Mouse (Mus musculus): ENCODE results near the gene Hdac10. TPM values are rescaled to one million over a fixed set of nuclear protein-coding genes. Genes with fewer than 3 reads are reported as not detected.

Hdac10 gene
- polyA plus RNA-seq, 1 experiment from 2014 or later = 12.7 TPM

GRCm38 (mm10) chr15:89090662-89091061 is 37.8 kb downstream of the Hdac10 start:
- Histone ChIP-seq H3K9ac (no peak overlapping the region), H3K9me3 (replicated peaks) (no peaks in the 10 kb centered on the region), H3K4me2 (no peak overlapping the region)

GRCm38 (mm10) chr15:89089248-89090051 is 39.0 kb downstream of the Hdac10 start:
- ATAC-seq (ENCODE audit: insufficient number of reproducible peaks, low FRiP score) = peak; percentile 76
- Histone ChIP-seq H3K9ac (peak overlapping the region; percentile 96), H3K9me3 (replicated peaks) (no peaks in the 10 kb centered on the region), H3K4me3 (peak overlapping the region; percentile 93), H3K27ac (ENCODE audit: poor library complexity, severe bottlenecking) (peak overlapping the region; percentile 69; the same call in 1 of the 2 replicates), H3K4me2 (peak overlapping the region; percentile 99), H3K4me1 (replicated peaks) (peaks cover 19% of the 10 kb centered on the region), H3K36me3 (peaks cover 48% of the 10 kb centered on the region), H3K27me3 (replicated peaks) (no peaks in the 10 kb centered on the region)
- 2% methylated on average over 68 of the region's 68 CpGs for WGBS

More at GRCm38 (mm10) chr15:89090662-89091061, 37.8 kb downstream of the Hdac10 start:
- no peak overlapping the region for H3K4me3 ChIP-seq
- ATAC-seq (ENCODE audit: insufficient number of reproducible peaks, low FRiP score) = no peak
- no peaks in the 10 kb centered on the region for H3K27me3 ChIP-seq (replicated peaks)
- H3K27ac ChIP-seq (ENCODE audit: poor library complexity, severe bottlenecking) = no peak overlapping the region
- peaks cover 48% of the 10 kb centered on the region for H3K36me3 ChIP-seq
- 88% methylated on average over 4 of the region's 4 CpGs for WGBS
- peaks cover 19% of the 10 kb centered on the region for H3K4me1 ChIP-seq (replicated peaks)

- 3% methylated on average over 37 of the region's 38 CpGs for WGBS
- H3K4me3 ChIP-seq = peak within 1 kb of the TSS; percentile 93
- peak within 1 kb of the TSS; percentile 99 for H3K4me2 ChIP-seq
- H3K36me3 ChIP-seq = peaks cover 48% of the 10 kb centered on the region
- H3K27me3 ChIP-seq (replicated peaks) = no peaks in the 10 kb centered on the region
- ATAC-seq (ENCODE audit: insufficient number of reproducible peaks, low FRiP score) = peak; percentile 93
- H3K9me3 ChIP-seq (replicated peaks) = no peaks in the 10 kb centered on the region
- peaks cover 19% of the 10 kb centered on the region for H3K4me1 ChIP-seq (replicated peaks)
- H3K27ac ChIP-seq (ENCODE audit: poor library complexity, severe bottlenecking) = peak within 1 kb of the TSS; percentile 69
- H3K9ac ChIP-seq = peak within 1 kb of the TSS; percentile 96
These were observed 39.8 kb downstream of the Hdac10 start, which contains the start of gene Selenoo for GRCm38 (mm10) chr15:89088607-89089247. Gene Selenoo (plus strand): TSS chr15:89089084.

- no peak overlapping the region for H3K4me3 ChIP-seq
- no peaks in the 10 kb centered on the region for H3K9me3 ChIP-seq (replicated peaks)
- H3K4me1 ChIP-seq (replicated peaks) = peaks cover 13% of the 10 kb centered on the region
- no peak overlapping the region for H3K27ac ChIP-seq (ENCODE audit: poor library complexity, severe bottlenecking)
- H3K36me3 ChIP-seq = peaks cover 70% of the 10 kb centered on the region
- H3K9ac ChIP-seq = no peak overlapping the region
- no peak overlapping the region for H3K4me2 ChIP-seq
- no peaks in the 10 kb centered on the region for H3K27me3 ChIP-seq (replicated peaks)
- WGBS = 86% methylated on average over 2 of the region's 2 CpGs
- no peak for ATAC-seq (ENCODE audit: insufficient number of reproducible peaks, low FRiP score)
These were observed 43.7 kb downstream of the Hdac10 start for GRCm38 (mm10) chr15:89084826-89085225.

- Histone ChIP-seq H3K4me1 (replicated peaks) (peaks cover 10% of the 10 kb centered on the region), H3K4me2 (no peak overlapping the region), H3K4me3 (no peak overlapping the region), H3K9ac (no peak overlapping the region), H3K27me3 (replicated peaks) (no peaks in the 10 kb centered on the region), H3K36me3 (peaks cover 76% of the 10 kb centered on the region), H3K9me3 (replicated peaks) (no peaks in the 10 kb centered on the region), H3K27ac (ENCODE audit: poor library complexity, severe bottlenecking) (no peak overlapping the region)
- no peak for ATAC-seq (ENCODE audit: insufficient number of reproducible peaks, low FRiP score)
- 97% methylated on average over 1 of the region's 1 CpGs for WGBS
These were observed 44.6 kb downstream of the Hdac10 start for GRCm38 (mm10) chr15:89083906-89084305.

- Histone ChIP-seq H3K4me2 (peak overlapping the region; percentile 86), H3K4me1 (replicated peaks) (peaks cover 47% of the 10 kb centered on the region), H3K27me3 (replicated peaks) (no peaks in the 10 kb centered on the region), H3K36me3 (peaks cover 36% of the 10 kb centered on the region), H3K4me3 (no peak overlapping the region; the same call in 1 of the 2 replicates), H3K27ac (ENCODE audit: poor library complexity, severe bottlenecking) (no peak overlapping the region), H3K9ac (peak overlapping the region; percentile 92), H3K9me3 (replicated peaks) (no peaks in the 10 kb centered on the region)
- no peak for ATAC-seq (ENCODE audit: insufficient number of reproducible peaks, low FRiP score)
- WGBS = 57% methylated on average over 9 of the region's 9 CpGs
These were observed 50.2 kb downstream of the Hdac10 start for GRCm38 (mm10) chr15:89078208-89078836.

GRCm38 (mm10) chr15:89076156-89076731 is 52.3 kb downstream of the Hdac10 start:
- Histone ChIP-seq H3K9ac (peak overlapping the region; percentile 92), H3K4me1 (replicated peaks) (peaks cover 58% of the 10 kb centered on the region), H3K4me2 (peak overlapping the region; percentile 86), H3K4me3 (peak overlapping the region; percentile 87), H3K27me3 (replicated peaks) (no peaks in the 10 kb centered on the region), H3K9me3 (replicated peaks) (no peaks in the 10 kb centered on the region), H3K36me3 (peaks cover 16% of the 10 kb centered on the region), H3K27ac (ENCODE audit: poor library complexity, severe bottlenecking) (peak overlapping the region; percentile 93)
- ATAC-seq (ENCODE audit: insufficient number of reproducible peaks, low FRiP score) = peak; percentile 20; the same call in 1 of the 2 replicates
- 0% methylated on average over 28 of the region's 39 CpGs for WGBS

- peak overlapping the region; percentile 92 for H3K9ac ChIP-seq
- peak; percentile 93 for ATAC-seq (ENCODE audit: insufficient number of reproducible peaks, low FRiP score)
- H3K27ac ChIP-seq (ENCODE audit: poor library complexity, severe bottlenecking) = peak overlapping the region; percentile 93
- peaks cover 58% of the 10 kb centered on the region for H3K4me1 ChIP-seq (replicated peaks)
- peak overlapping the region; percentile 87 for H3K4me3 ChIP-seq
- H3K27me3 ChIP-seq (replicated peaks) = no peaks in the 10 kb centered on the region
- peaks cover 9% of the 10 kb centered on the region for H3K36me3 ChIP-seq
- H3K9me3 ChIP-seq (replicated peaks) = no peaks in the 10 kb centered on the region
- peak overlapping the region; percentile 86 for H3K4me2 ChIP-seq
- WGBS = under 1% methylated on average over 45 of the region's 59 CpGs
These were observed 52.9 kb downstream of the Hdac10 start for GRCm38 (mm10) chr15:89075478-89076147.

- 17% methylated on average over 11 of the region's 11 CpGs for WGBS
- ATAC-seq (ENCODE audit: insufficient number of reproducible peaks, low FRiP score) = 0 out of 2 replicates have a peak, but pooled peaks have one; percentile 0
- peaks cover 54% of the 10 kb centered on the region for H3K4me1 ChIP-seq (replicated peaks)
- no peaks in the 10 kb centered on the region for H3K9me3 ChIP-seq (replicated peaks)
- peak within 1 kb of the TSS; percentile 86 for H3K4me2 ChIP-seq
- H3K4me3 ChIP-seq = peak within 1 kb of the TSS; percentile 87
- peak within 1 kb of the TSS; percentile 92 for H3K9ac ChIP-seq
- peaks cover 6% of the 10 kb centered on the region for H3K36me3 ChIP-seq
- H3K27ac ChIP-seq (ENCODE audit: poor library complexity, severe bottlenecking) = peak within 1 kb of the TSS; percentile 93
- peaks cover 6% of the 10 kb centered on the region for H3K27me3 ChIP-seq (replicated peaks)
These were observed 53.7 kb downstream of the Hdac10 start, which contains the start of gene Trabd for GRCm38 (mm10) chr15:89074613-89075477. Gene Trabd (plus strand): TSS chr15:89075124.
